Mouse (Mus musculus): Measurements from ENCODE around the gene Sh3kbp1. TPM values are rescaled to one million over a fixed set of nuclear protein-coding genes. Genes with fewer than 3 reads are reported as not detected.

The Sh3kbp1 gene
- polyA plus RNA-seq, 1 experiment from 2014 or later, result 33.5 TPM

- Histone ChIP-seq H3K4me2 (ENCODE audit: low read depth, low read length) (no peak overlapping the region), H3K36me3 (ENCODE audit: control insufficient read depth, insufficient read depth, low read length) (no peaks in the 10 kb centered on the region), H3K4me1 (replicated peaks; ENCODE audit: control insufficient read depth, insufficient read depth, low read length) (no peaks in the 10 kb centered on the region), H3K4me3 (ENCODE audit: low read length) (no peak overlapping the region), H3K9me3 (ENCODE audit: control insufficient read depth, low read length) (no peaks in the 10 kb centered on the region), H3K9ac (ENCODE audit: low read length) (no peak overlapping the region), H3K27ac (ENCODE audit: low read length) (no peak overlapping the region), H3K27me3 (ENCODE audit: control insufficient read depth, insufficient read depth, low read depth, low read length) (no peaks in the 10 kb centered on the region)
- ATAC-seq (ENCODE audit: low read depth), result peak; percentile 78; the same call in 1 of the 2 replicates
- WGBS, result 21% methylated on average over 4 of the region's 4 CpGs
These were observed 336.2 kb downstream of the Sh3kbp1 start for GRCm38 (mm10) chrX:159963273-159963672.

GRCm38 (mm10) chrX:159963925-159964324, 336.9 kb downstream of the Sh3kbp1 start:
- Histone ChIP-seq H3K27me3 (ENCODE audit: control insufficient read depth, insufficient read depth, low read depth, low read length) (no peaks in the 10 kb centered on the region), H3K9me3 (ENCODE audit: control insufficient read depth, low read length) (no peaks in the 10 kb centered on the region), H3K4me3 (ENCODE audit: low read length) (no peak overlapping the region), H3K36me3 (ENCODE audit: control insufficient read depth, insufficient read depth, low read length) (no peaks in the 10 kb centered on the region), H3K9ac (ENCODE audit: low read length) (no peak overlapping the region), H3K4me1 (replicated peaks; ENCODE audit: control insufficient read depth, insufficient read depth, low read length) (no peaks in the 10 kb centered on the region), H3K4me2 (ENCODE audit: low read depth, low read length) (no peak overlapping the region), H3K27ac (ENCODE audit: low read length) (no peak overlapping the region)
- WGBS, result 83% methylated on average over 9 of the region's 9 CpGs
- no peak for ATAC-seq (ENCODE audit: low read depth)

GRCm38 (mm10) chrX:159969025-159969424, 342.0 kb downstream of the Sh3kbp1 start:
- Histone ChIP-seq H3K9ac (ENCODE audit: low read length) (no peak overlapping the region), H3K4me2 (ENCODE audit: low read depth, low read length) (no peak overlapping the region), H3K27ac (ENCODE audit: low read length) (no peak overlapping the region), H3K36me3 (ENCODE audit: control insufficient read depth, insufficient read depth, low read length) (no peaks in the 10 kb centered on the region), H3K4me1 (replicated peaks; ENCODE audit: control insufficient read depth, insufficient read depth, low read length) (no peaks in the 10 kb centered on the region), H3K4me3 (ENCODE audit: low read length) (no peak overlapping the region), H3K9me3 (ENCODE audit: control insufficient read depth, low read length) (no peaks in the 10 kb centered on the region), H3K27me3 (ENCODE audit: control insufficient read depth, insufficient read depth, low read depth, low read length) (no peaks in the 10 kb centered on the region; the same call in 1 of the 2 replicates)
- 70% methylated on average over 2 of the region's 2 CpGs for WGBS
- no peak for ATAC-seq (ENCODE audit: low read depth)

- H3K4me3 ChIP-seq (ENCODE audit: low read length), result no peak overlapping the region
- H3K4me2 ChIP-seq (ENCODE audit: low read depth, low read length), result no peak overlapping the region
- H3K4me1 ChIP-seq (replicated peaks; ENCODE audit: control insufficient read depth, insufficient read depth, low read length), result no peaks in the 10 kb centered on the region
- no peaks in the 10 kb centered on the region; the same call in 1 of the 2 replicates for H3K27me3 ChIP-seq (ENCODE audit: control insufficient read depth, insufficient read depth, low read depth, low read length)
- no peaks in the 10 kb centered on the region for H3K36me3 ChIP-seq (ENCODE audit: control insufficient read depth, insufficient read depth, low read length)
- no peak; the same call in 1 of the 2 replicates for ATAC-seq (ENCODE audit: low read depth)
- no peak overlapping the region for H3K27ac ChIP-seq (ENCODE audit: low read length)
- H3K9me3 ChIP-seq (ENCODE audit: control insufficient read depth, low read length), result no peaks in the 10 kb centered on the region
- 37% methylated on average over 3 of the region's 3 CpGs for WGBS
- no peak overlapping the region for H3K9ac ChIP-seq (ENCODE audit: low read length)
These were observed 344.2 kb downstream of the Sh3kbp1 start for GRCm38 (mm10) chrX:159971091-159971779.

- H3K4me1 ChIP-seq (replicated peaks; ENCODE audit: control insufficient read depth, insufficient read depth, low read length), result no peaks in the 10 kb centered on the region
- peak; percentile 66 for ATAC-seq (ENCODE audit: low read depth)
These were observed 346.7 kb downstream of the Sh3kbp1 start for GRCm38 (mm10) chrX:159973730-159974129.

GRCm38 (mm10) chrX:159976243-159976642, 349.2 kb downstream of the Sh3kbp1 start:
- Histone ChIP-seq H3K27me3 (ENCODE audit: control insufficient read depth, insufficient read depth, low read depth, low read length) (no peaks in the 10 kb centered on the region; the same call in 1 of the 2 replicates), H3K4me3 (ENCODE audit: low read length) (no peak overlapping the region)
- WGBS, result 58% methylated on average over 3 of the region's 3 CpGs

More at GRCm38 (mm10) chrX:159973730-159974129, 346.7 kb downstream of the Sh3kbp1 start:
- Histone ChIP-seq H3K36me3 (ENCODE audit: control insufficient read depth, insufficient read depth, low read length) (no peaks in the 10 kb centered on the region), H3K4me2 (ENCODE audit: low read depth, low read length) (no peak overlapping the region), H3K4me3 (ENCODE audit: low read length) (no peak overlapping the region), H3K9me3 (ENCODE audit: control insufficient read depth, low read length) (no peaks in the 10 kb centered on the region), H3K27me3 (ENCODE audit: control insufficient read depth, insufficient read depth, low read depth, low read length) (no peaks in the 10 kb centered on the region; the same call in 1 of the 2 replicates), H3K27ac (ENCODE audit: low read length) (no peak overlapping the region), H3K9ac (ENCODE audit: low read length) (no peak overlapping the region)
- WGBS, result 20% methylated on average over 5 of the region's 5 CpGs

GRCm38 (mm10) chrX:159988002-159988960, 361.2 kb downstream of the Sh3kbp1 start, which contains the start of gene Map3k15:
Gene Map3k15 (plus strand): TSS chrX:159988433.
- Histone ChIP-seq H3K4me2 (ENCODE audit: low read depth, low read length) (peak within 1 kb of the TSS; percentile 91), H3K4me1 (replicated peaks; ENCODE audit: control insufficient read depth, insufficient read depth, low read length) (0 out of 2 replicates have a peak, but pooled peaks cover 2% of the 10 kb centered on the region), H3K9ac (ENCODE audit: low read length) (peak within 1 kb of the TSS; percentile 53), H3K4me3 (ENCODE audit: low read length) (peak within 1 kb of the TSS; percentile 51), H3K27ac (ENCODE audit: low read length) (no peak within 1 kb of the TSS), H3K36me3 (ENCODE audit: control insufficient read depth, insufficient read depth, low read length) (no peaks in the 10 kb centered on the region), H3K9me3 (ENCODE audit: control insufficient read depth, low read length) (no peaks in the 10 kb centered on the region), H3K27me3 (ENCODE audit: control insufficient read depth, insufficient read depth, low read depth, low read length) (no peaks in the 10 kb centered on the region; the same call in 1 of the 2 replicates)
- peak; percentile 78 for ATAC-seq (ENCODE audit: low read depth)
- WGBS, result 17% methylated on average over 42 of the region's 108 CpGs

More at GRCm38 (mm10) chrX:159976243-159976642, 349.2 kb downstream of the Sh3kbp1 start:
- ATAC-seq (ENCODE audit: low read depth), result no peak
- H3K9ac ChIP-seq (ENCODE audit: low read length), result no peak overlapping the region
- no peak overlapping the region for H3K27ac ChIP-seq (ENCODE audit: low read length)
- H3K36me3 ChIP-seq (ENCODE audit: control insufficient read depth, insufficient read depth, low read length), result no peaks in the 10 kb centered on the region
- H3K4me2 ChIP-seq (ENCODE audit: low read depth, low read length), result no peak overlapping the region
- no peaks in the 10 kb centered on the region for H3K4me1 ChIP-seq (replicated peaks; ENCODE audit: control insufficient read depth, insufficient read depth, low read length)
- H3K9me3 ChIP-seq (ENCODE audit: control insufficient read depth, low read length), result no peaks in the 10 kb centered on the region

GRCm38 (mm10) chrX:159995808-159996207, 368.7 kb downstream of the Sh3kbp1 start:
- Histone ChIP-seq H3K4me3 (ENCODE audit: low read length) (no peak overlapping the region), H3K27ac (ENCODE audit: low read length) (no peak overlapping the region), H3K9ac (ENCODE audit: low read length) (no peak overlapping the region), H3K4me2 (ENCODE audit: low read depth, low read length) (no peak overlapping the region), H3K27me3 (ENCODE audit: control insufficient read depth, insufficient read depth, low read depth, low read length) (no peaks in the 10 kb centered on the region), H3K9me3 (ENCODE audit: control insufficient read depth, low read length) (no peaks in the 10 kb centered on the region), H3K4me1 (replicated peaks; ENCODE audit: control insufficient read depth, insufficient read depth, low read length) (no peaks in the 10 kb centered on the region), H3K36me3 (ENCODE audit: control insufficient read depth, insufficient read depth, low read length) (no peaks in the 10 kb centered on the region)
- 82% methylated on average over 6 of the region's 6 CpGs for WGBS
- no peak for ATAC-seq (ENCODE audit: low read depth)

Measured in lung, embryonic 16.5 days (tissue).